Mouse (Mus musculus) kidney, postnatal 25 days (tissue): ENCODE results near the gene Cd81.

ENCODE experiments used
- DNase-seq, 2 experiments: peaks; one replicate each; pipeline ENCODE4 v3.0.0; 2021; ENCODE audit warnings: mixed read lengths in 2 of 2

Gene Cd81

GRCm38 (mm10) chr7:143049841-143050816 lies 2.4 kb upstream of the Cd81 start:
- DNase-seq = peak; percentile 85 to 86

GRCm38 (mm10) chr7:143051316-143051715 lies 1.2 kb upstream of the Cd81 start:
- DNase-seq = peak in 1 of 2 experiments; percentile 57

DNA sequence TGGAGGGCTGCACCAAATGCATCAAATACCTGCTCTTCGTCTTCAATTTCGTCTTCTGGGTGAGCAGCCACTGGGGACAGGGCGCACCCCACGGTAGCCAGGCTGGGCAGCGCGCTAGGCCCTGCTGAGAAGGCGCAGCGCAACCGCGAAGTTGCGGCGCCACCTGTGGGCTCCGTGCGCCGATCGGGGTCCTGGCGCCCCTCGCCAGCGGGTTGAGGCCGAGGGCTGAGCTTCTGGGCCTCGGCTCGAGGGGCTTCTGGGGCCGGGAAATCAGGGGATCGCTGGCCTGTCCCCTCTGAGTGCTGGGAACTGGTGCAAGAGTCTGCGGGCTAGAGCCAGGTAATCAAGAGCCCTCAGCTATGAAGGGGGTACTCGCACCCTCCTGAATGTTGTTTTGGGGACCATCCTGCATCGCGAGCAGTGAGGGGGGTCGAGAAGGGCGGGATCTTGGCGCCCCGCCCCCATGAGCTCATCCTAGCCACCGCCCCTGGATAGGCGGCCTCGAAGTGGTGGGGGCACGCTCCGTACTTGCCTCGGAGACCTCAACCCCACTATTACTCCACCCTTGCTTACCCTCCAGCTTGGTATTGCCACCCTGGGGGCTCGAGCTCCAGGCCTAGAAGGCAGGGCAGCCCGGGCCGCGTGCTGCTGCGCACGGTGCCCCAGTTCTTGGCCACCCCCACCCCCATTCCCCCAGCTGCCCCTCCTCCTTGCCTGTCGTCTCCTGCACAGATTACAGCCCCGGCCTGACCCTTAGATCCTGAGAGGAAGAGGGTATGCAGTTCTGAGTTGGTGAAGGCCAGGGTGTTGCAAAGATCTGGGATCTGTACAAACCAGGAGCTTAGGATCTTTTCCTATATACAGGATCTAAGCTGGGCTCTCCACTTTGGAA lies 715 bp downstream of the Cd81 start:
- DNase-seq = peak; percentile 71 to 81

GRCm38 (mm10) chr7:143053961-143054611 lies 1.5 kb downstream of the Cd81 start:
- DNase-seq = no peak

- DNase-seq = no peak
Observed at GRCm38 (mm10) chr7:143054612-143054965, 2.0 kb downstream of the Cd81 start.

- no peak for DNase-seq
Observed at GRCm38 (mm10) chr7:143055001-143055400, 2.5 kb downstream of the Cd81 start.

GRCm38 (mm10) chr7:143055499-143056186 lies 3.1 kb downstream of the Cd81 start:
- DNase-seq = peak in 1 of 2 experiments; percentile 50

- no peak for DNase-seq
Observed at GRCm38 (mm10) chr7:143057023-143057422, 4.5 kb downstream of the Cd81 start.

GRCm38 (mm10) chr7:143057667-143058220 lies 5.2 kb downstream of the Cd81 start:
- no peak for DNase-seq

DNA sequence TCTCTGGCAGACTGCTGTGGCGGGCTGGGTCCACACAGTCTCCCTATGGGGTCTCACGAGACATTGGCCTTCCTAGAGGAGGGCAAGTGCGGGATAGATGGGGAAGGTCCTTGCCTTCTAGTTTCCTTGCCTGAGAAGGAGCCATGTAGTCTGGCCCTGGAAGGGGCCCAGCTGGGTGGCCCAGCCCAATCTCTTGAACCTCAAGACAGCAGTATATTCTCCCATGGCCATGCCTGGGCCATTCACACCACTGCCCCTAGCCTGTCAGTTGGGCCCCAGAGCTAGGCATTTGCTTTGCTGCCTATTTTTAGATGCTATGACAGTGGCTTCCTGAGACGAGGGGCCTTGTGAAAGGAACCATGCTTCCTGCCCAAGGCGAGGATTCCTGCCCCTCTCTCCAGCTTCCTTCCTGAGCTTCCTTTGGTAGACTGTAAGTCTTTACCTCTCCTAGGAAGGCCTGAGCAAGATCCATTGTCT lies 5.7 kb downstream of the Cd81 start:
- peak; percentile 62 to 81 for DNase-seq

DNA sequence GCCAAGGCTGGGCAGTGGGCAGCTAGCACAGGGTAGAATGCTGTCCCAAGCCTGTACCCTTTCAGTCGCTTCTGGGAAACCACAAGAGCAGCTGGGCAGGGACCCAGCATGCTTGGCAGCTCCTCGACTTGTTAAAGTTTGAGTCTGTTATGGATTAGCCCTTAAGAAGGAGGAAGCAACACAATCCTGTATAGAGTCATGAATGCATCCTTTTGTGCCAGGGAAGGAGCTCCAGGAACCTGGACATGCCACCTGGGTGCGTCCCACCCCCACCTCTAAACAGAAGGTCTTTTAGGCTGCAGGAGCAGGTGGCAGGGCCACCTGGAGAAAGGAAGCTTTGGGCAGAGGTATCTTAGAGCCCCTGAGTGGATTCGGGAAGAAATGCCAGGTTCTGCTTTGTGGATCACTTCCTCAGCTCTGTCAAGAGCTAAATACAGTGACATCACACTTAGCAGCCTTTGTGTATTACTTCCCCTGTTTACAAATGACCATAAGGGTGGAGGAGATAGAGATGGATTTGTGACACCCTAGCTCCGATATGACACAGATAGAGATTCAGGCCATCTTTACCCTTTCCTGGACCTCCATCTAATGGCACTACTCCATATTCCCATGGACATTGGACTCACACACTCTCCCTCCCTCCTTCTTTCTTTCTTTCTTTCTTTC lies 6.8 kb downstream of the Cd81 start:
- no peak for DNase-seq

DNA sequence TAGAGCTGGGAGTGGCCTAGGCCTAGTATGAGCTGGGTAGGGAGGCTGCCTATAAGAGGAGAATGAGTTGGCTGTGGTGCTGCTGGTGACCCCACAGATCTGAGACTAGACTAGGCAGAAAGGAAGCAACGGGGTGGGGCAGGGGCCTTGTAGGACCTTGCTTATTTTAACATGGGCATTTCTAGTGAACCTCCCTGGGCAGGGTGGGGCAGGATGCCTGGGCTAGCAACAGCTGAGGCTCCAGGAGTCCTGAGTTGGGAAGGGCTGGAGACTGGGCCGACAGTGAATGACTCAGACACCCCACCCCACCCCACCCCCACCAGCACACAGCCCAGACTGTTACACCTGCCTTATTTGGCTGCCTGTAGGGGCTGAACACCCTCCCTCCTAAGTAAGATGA lies 10.2 kb downstream of the Cd81 start:
- peak in 1 of 2 experiments; percentile 45 for DNase-seq

DNA sequence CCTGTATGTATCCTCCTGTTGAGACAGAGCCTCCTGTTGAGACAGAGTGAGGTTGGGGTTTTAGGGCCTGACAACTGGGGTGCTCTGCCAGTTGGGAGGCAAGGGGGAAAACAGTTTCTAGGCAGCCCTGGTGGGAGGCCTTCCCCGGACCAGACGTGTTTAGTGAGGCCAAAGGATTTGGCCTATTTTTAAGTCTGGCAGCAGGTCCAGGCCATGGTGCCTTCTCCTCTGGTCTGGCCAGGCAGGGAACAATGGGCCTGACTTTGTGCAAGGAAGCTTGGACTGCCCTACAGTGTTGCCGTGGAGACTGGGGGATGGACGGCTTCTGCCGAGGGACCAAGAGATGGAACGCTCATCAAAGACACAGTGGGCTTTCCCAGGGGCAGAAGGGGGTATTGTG lies 11.7 kb downstream of the Cd81 start:
- DNase-seq = no peak

DNA sequence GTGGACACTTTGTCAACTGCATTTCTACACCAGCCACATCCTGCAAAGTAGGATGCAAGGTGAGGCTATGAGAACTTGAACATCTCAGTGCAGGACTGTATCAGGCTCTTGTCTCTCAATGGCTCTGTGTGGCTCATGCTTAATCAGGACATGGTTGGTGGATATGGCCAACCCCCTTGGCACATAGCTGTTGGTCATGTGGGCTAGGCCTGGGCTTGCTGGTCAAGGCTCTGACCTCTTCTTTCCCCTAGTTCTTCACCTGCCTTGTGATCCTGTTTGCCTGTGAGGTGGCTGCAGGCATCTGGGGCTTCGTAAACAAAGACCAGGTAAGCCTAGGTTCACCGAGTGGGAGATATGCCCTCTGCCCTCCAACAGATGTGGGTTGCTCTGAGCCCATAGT lies 13.2 kb downstream of the Cd81 start:
- DNase-seq = peak in 1 of 2 experiments; percentile 58

DNA sequence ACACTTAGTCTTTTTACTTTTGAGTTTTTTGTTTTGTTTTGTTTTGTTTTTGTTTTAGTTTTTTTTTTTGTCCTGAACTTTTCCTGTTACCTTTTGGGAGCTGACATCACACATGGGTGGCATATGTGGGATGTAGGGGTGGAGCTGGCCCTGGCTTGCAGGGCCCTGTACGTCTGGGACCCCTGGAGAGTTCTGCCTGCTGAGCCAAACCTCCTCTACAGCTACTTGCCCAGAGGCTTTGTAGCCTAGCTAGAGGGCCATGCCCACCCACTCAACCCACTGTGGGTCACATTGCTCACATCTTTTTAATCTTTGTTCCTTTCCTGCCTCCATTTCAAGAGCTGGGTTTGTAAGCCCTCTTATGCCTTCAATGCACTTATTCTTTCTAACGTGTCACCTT lies 14.9 kb downstream of the Cd81 start:
- DNase-seq = no peak

GRCm38 (mm10) chr7:143067897-143068296 lies 15.4 kb downstream of the Cd81 start:
- no peak for DNase-seq

- peak; percentile 68 to 78 for DNase-seq
Observed at GRCm38 (mm10) chr7:143068316-143068881, 15.9 kb downstream of the Cd81 start.

DNA sequence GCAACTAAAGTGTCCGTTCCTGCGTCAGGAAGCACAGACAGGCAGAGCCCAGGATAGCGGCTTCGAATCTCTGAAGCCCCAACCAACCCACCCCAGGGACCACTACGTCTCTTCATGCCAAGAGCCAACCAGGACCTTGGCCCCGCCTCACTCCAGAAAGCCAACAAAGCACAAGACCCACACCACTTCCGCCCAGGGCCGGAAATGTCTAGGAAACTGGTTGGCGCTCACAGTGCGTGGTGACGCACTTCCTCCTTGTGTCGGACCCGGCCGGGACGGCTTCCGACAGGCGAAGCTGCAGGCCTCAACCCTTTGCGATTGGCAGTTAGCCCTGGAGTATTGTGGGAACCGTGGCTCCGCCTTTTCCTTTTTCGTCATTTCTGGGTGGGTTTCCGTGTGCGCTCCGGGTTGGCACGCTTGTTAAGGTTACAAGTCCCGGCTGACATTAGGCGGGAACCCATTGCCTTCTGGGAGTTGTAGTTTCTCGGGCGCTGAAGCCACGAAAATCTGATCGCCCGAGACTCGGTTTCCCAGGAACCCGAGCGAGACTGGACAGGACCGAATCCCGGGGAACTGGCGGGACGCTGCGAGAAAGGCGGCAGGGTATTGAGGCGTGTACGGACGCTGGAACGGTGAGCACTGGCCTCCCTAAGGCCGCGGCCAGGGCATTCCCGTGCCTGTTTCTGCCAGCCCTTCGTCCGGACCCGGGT lies 16.5 kb downstream of the Cd81 start, which contains the start of gene Tssc4:
Gene Tssc4, plus strand, starts transcription at position 368 of the 710 bp plus-strand sequence.
- DNase-seq = peak; percentile 99

GRCm38 (mm10) chr7:143069751-143070400 lies 17.3 kb downstream of the Cd81 start:
- peak in 1 of 2 experiments; percentile 61 for DNase-seq
